Mouse (Mus musculus): ENCODE results near the gene Xpo5.
A peak's percentile ranks its signal among the peaks of the same experiment; 100 is the strongest.

The Xpo5 gene

DNA sequence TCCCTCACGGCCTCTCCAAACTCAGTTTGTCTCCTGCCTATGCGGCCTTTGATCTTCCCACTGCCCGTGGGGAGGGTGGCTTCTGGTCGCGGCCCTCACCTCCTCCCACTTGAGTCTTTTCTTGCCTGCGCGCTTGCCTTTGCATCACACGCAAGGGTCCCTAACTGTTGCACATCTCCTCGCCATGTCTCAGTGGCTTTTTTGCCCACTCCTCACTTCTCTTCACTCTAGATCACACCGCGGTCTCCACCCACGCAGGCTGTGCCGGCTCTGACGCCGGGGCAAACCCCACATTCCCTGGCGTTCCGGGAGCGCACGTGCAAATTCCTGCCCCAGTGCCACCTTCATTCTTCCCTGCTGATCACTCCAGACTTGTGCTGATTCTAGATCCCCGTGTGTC is 496 bp downstream of the Xpo5 start:
- DNase-seq: no peak

DNA sequence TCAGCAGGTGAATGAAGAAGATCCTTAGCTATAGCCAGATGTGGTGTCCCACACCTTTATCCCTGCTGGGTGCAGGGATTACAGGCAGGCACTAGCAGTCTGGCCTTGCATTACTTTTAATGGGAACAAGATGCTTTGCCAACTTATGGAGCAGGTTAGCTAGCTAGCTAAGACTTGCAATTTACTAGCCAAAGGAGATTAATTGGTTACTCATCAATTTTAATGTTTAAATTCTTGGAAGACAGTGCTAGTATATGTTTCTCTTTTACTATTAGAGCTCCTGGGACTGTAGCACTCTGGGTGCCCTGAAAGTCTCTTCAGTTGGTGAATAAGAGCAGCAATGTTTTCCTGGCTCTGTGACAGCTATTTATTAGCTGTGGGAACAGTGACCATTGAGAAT is 4.1 kb downstream of the Xpo5 start:
- DNase-seq: no peak

DNA sequence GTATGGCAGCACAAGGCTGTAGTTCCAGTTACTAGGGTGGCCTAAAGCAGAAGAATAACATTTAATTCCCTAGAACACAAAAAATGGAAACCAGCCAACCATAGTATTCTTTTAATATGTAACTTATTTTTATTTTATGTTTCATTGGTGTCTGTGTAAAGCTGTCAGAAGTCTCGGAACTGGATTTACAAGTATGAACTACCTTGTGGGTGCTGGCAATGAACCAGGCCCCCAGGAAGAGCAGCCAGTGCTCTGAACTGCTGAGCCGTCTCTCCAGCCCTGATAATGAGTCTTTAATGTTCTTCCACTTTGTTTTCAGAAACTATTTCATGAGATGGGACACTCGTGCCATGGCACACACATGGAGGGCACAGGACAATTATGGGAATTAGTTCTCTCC is 8.0 kb downstream of the Xpo5 start:
- DNase-seq: no peak

DNA sequence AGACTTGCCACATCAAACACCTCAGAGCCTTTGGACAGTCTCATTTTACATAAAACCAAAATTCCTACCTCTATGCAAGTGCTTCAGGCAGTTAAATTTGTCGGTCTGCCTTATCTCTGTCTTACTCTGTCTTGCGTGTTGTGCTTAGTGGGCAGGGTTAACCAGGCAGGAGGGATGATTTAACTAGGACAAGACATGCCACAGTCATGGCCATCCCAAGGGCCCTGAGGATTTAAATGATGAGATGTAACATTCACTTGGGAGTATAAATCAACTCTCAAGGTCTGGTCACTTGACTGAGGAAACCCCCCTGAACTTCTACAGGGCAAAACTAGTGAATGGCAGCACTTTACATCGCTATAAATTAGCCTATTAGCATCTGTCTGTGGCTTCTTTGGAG is 19.0 kb downstream of the Xpo5 start:
- no peak for DNase-seq

DNA sequence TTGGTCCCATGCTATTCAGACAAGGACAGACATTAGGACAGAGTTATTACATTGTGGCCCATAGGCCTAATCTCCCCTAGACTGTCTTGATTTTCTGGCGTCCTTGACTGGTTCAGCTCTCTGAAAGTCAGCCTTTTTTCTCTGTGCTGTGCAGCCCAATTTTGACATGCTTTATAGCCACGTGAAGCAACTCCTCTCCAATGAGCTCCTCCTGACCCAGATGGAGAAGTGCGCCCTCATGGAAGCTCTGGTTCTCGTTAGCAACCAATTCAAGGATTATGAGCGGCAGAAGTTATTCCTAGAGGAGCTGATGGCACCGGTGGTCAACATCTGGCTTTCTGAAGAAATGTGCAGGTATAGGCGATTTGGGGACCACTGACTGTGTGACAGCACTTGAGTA is 25.0 kb downstream of the Xpo5 start:
- DNase-seq: no peak

DNA sequence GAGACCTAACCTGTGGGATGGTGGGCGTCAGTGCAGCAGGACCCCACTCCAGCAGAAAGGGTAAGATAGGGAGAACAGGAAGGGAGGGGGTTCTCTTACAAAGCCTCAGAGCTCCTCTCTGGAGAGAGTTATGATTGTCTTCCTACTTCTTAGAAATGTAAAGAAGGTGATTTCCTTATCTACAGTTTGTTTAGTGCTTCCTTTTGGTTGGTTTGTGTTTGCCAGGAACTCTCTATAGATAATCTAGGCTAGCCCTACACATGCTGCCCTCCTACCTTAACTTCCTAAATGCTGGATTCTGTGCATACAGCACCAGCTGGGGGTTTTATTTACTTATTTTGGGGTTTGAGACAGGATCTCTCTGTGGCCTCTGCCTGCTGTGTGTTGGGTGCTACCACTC is 33.5 kb downstream of the Xpo5 start:
- no peak for DNase-seq

DNA sequence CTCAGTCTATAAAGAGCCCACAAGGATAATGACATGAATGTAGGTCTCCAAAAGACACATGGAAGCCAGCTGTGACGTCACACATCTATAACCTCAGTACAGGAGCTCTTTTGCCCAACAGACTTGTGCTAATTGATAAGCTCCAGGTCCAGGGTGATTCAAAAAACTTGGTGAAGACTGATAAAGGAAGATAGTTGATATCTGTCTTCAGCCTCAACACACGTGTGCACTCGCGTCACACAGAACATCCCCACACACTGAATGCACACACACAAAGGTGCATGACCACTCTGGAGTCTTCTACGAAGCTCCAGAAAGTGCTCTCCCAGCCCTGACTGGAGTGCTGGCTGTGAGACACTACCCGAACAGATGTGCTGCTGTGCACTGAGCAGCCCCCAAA is 34.5 kb downstream of the Xpo5 start:
- no peak for DNase-seq

DNA sequence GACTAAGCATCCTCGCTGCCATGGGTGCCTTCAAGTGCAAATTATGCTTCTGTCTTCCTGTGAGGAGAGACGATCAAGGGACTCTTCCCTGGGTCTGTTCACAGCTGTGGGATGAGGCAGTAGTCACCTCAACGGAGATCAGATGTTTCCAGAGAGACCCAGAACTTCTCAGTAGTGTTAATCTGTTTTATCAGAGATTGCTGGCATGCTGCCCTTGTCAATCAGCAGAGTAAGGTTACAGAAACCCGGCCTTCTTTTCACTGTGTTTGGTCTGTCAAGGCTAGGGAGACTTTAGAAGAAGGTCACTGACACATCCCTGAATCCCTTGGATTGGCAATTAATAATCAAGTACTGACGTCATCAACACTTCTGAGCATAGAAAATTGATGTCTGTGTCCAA is 34.9 kb downstream of the Xpo5 start:
- DNase-seq: no peak

DNA sequence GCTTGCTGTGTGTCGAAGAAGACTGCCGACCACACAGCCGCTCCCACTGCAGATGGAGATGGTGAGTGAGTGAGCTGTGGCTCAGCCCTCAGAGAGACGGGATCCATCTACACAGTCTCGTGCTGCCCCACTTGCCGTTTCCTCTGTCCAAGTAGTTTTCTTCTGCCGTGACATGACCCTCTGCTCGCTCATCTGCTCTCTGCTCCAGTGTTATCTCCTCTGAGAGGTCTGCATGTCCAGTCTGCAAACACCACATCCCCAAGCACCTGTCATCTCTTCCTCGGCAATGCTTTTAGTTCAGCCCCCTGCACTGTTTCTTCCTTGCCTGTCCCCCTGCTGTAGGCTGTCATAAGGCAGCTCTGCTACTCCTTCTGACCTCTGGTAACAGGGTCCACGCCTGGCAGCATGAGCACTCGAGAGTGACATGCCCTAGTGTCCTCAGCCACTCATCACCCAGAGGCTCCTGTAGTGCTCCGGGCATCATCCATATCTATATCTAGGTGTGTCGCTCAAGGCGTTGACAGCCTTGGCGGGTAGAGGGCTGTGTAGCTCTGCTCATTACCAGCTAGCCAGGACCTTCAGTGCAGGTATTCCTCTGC is 37.0 kb downstream of the Xpo5 start:
- no peak for DNase-seq

DNA sequence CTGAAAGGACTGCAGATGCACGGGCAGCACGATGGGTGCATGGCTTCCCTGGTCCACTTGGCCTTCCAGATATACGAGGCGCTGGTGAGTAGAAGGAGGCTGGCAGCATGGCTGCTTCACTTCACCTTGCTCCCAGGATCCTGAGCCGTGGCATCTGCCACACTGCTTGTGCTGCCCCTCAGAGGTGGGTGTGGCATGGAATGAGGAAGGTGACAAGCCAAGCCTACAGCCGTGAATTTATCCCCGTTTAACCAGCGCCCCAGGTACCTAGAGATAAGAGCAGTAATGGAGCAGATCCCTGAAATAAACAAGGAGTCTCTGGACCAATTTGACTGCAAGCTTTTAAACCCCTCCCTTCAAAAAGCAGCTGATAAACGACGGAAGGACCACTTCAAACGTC is 38.9 kb downstream of the Xpo5 start:
- no peak for DNase-seq

DNA sequence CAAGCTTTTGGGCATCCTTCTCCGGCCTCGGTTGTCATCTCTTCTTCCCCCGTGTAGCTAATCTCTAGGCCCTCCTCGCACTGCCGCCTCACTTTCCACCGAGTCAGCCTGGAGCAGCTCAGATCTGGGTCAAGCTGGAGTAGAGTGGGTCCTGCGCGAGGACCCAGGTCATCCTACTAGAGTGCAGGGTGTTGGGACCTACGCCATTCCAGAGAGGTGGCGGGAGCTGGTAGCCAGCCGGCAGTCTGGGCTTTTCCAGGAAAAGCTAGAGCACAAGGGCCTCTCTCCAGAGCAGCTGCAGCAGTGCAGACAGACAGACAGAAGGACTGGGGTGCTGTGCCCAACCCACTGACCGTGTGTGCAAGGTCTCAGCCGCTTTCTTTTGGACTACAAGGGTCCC is 39.7 kb downstream of the Xpo5 start:
- DNase-seq: no peak

DNA sequence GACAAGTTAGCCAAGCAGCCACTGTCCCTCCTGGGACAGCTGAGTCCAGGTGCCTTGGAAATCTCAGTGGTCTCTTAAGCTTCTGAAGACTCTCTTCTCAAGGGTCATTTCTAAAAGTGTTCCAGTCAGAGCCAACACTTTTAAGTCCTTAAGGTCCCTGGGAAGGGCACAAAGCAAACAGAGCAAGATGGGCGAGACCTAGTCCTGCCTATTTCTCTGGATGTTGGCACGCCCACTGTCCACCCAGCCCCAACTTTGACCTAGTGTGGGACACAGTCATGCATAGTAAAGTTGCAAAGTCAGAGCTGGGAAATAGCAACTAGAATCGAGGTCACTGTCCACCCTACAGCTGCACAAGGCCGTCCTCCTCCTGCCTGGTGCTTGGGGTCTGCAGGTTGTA is 40.4 kb downstream of the Xpo5 start:
- no peak for DNase-seq

DNA sequence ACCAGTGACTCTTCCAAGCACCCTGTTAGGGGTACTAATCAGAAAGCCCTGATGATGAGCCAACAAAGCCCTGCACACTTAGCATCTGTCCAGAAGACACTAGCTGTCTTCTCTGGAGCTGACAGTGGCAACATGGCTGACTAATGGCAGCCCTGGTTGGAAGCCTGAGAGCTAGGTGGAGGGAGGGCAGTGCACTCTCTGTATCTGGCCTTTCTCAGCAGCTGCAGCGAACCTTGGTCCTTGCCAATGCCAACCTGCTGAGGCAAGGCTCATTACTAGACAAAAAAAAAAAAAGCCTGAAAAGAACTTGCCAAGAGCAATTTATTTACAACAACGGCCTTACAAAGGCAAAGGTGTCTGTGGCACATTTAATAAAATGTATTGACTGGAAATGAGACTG is 41.0 kb downstream of the Xpo5 start:
- DNase-seq: no peak

DNA sequence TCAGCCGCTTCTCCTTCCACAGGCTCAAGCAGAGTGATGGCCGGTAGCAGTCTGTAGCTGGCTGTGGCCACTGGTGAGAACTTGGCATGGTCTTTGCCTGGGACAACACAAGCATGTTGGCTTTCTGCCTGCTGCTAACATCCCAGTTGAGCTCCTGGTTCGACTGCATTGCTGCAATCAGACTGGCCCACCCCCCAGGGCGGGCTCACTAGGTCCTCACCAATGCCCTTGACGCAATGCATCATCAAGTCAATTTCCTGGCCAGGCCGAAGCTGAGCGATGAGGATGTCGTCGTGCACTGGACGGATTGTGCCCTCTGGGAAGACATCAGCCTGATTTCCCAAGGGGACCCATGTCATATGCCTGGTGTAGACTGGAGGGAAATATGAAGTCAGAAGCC is 42.0 kb downstream of the Xpo5 start:
- DNase-seq: no peak

DNA sequence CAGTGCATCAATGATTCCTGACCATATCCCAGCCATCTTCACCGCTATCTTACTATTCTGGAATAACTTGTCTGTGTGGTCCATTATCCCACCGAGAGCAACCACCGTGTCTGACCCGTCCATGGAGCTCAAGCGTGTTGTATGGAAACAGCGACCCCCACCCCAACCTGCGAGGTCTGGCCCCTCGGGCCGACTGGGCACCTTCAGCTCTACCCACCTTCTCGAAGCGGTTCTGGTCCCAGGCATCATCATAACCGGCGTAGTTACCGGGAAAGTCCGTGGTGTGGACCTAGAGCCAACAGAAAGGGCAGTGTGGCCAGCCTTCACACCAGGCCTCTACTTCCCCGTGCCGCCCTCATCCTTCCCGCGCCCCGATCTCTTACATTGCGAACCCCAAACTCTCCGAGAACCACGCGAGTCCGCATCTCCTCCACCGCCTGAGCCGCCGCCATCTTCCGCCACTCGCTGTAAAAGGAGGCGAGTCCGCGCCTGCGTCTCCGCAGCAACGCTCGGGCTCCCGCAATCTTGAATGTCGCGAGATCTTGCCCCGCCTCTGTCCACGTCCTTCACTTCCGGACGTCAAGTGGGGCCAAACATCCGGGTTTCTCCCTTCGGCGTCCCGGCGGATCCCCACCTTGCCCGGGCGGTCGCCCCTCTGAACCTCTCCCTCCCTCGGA is 45.1 kb downstream of the Xpo5 start, which contains the start of the genes Polr1c and Yipf3:
Gene Polr1c (minus strand): TSS at position 543 of the 677 bp plus-strand sequence.
Gene Yipf3 (plus strand): TSS at position 569 of the 677 bp plus-strand sequence.
- DNase-seq: peak; percentile 94

DNA sequence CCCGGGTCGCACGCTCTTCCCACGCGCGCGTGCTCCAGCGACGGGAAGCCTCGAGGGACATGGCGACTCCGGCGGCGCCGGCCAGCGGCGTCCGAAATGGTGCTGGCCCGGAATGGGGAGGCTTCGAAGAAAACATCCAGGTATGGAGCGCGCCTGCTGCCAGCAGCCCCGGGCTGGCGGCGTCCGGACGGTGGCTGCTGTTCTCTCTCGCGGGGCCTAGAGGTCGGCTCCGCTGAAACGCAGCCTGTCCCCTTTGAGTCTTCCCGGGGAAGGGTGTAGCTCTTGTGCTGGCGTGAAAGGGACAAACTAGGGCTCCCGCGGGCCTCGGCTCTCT is 45.6 kb downstream of the Xpo5 start:
- DNase-seq: no peak

DNA sequence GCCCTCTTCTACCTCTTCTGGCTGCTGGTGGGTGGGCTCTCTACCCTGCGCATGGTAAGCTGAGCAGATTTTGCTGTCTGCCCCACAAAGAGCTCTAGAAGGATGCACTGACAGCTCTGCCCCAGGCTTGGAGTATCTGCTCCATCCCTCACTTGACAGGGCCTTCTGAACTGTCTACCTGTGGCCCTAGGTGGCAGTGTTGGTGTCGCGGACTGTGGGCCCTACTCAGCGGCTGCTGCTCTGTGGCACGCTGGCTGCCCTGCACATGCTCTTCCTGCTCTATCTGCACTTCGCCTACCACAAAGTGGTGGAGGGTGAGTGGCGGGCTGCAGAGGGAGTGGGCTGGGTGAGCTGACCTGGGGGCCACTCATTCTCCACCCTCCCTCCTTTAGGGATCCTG is 48.6 kb downstream of the Xpo5 start:
- DNase-seq: no peak

DNA sequence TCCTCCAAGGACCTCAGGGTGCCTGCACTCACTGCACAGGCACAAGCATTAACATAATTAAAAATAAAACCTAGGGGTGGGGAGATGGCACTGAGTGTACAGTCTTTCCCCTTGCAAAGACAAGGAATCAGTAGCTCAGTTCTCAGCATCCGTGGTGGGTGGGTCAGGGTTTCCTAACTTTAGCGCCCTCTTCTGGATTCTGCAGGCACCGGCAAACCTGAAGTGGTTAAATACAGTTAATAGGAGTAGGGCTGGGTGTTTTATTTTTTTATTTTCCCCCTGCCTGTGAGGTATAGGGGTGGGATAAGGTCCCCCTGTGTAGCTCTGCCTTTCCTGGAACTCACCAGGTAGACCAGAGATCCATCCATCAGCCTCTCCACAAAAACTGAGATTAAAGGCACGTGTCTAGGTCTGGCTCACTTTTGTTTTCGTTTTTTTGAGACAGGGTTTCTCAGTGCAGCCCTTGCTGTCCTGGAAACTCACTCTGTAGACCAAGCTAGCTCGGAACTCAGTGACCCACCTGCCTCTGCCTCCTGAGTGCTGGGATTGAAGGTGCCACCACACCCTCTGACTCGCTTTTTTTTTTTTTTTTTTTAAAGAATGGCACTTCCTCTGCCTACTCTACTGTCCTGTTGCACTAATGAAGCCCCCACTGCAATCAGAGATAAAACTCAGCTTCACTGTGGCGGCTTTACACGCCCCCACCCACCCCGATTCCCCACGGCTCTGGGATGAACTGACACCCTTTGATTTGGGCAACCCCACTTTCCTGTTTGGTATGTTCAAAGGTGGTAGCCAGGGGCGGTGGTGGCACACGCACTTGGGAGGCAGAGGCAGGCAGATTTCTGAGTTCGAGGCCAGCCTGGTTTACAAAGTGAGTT is 50.2 kb downstream of the Xpo5 start:
- no peak for DNase-seq

DNA sequence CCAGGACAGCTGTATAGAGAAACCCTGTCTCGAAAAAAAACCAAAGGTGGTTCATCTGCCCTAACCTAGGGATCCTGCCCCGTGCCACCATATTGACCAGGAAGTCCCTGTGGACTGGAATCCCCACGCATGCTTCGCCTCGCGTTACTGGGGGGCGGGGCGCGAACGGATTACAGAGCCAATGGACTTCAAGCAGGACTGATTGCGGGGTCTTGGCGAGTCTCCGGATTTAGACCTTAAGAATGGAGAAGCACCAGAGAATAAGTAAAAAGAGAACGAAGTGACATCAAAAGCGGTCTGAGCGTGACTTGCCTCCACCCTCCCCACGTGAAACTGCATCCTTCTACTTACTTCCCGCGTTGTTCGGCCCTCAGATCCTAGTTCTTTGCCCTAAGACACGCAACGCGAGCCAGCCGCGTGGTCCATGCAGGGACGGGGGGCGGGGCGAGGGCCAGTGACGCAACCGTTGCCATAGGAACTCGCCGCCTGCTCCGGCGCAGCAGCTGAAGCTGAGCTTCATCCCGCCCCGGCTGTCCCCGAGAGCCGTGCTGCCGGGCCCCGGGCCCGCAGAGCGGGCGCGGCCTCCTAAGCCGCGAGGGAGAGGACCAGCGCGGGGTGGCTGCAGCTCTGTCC is 51.0 kb downstream of the Xpo5 start, which contains the start of gene Lrrc73:
Gene Lrrc73 (plus strand): TSS at position 80 of the 633 bp plus-strand sequence.
- DNase-seq: peak; percentile 95

DNA sequence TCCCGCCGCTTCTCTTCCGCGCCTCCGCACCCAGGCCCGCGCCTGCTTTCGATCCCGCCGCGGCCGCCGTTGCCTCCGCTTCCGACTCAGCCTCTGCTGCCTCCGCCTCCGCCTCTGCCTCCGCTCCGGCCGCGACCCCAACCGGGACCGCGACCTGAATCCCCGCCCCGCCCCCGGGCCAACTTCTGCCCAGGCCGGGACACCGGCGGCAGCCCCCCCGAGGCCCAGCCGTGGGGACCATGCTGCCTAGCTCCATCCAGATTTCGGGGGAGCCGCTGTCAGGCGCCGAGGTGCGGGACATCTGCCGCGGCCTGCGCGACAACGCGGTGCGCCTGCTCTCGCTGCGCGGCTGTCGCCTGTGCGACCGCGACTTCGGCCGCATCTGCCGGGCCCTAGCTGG is 51.5 kb downstream of the Xpo5 start:
- no peak for DNase-seq

DNA sequence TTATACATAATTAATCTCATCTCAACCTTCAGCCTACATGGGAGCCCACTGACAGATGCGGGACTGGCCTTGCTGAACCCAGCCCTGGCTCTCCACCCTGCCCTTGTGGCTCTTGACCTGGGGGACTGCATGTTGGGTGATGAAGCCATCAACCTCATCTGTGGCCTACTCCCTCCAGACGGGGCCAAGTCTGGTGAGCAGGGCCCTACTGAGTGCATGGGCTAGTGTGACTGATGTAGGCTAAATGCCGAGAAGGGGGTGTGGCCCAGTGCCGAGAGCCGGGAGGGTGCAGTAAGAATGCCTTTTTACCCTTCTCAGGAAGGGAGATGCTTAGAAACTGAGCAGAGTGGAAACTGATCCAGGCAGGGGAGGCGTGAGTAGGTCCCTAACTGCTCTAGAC is 52.6 kb downstream of the Xpo5 start:
- no peak for DNase-seq

DNA sequence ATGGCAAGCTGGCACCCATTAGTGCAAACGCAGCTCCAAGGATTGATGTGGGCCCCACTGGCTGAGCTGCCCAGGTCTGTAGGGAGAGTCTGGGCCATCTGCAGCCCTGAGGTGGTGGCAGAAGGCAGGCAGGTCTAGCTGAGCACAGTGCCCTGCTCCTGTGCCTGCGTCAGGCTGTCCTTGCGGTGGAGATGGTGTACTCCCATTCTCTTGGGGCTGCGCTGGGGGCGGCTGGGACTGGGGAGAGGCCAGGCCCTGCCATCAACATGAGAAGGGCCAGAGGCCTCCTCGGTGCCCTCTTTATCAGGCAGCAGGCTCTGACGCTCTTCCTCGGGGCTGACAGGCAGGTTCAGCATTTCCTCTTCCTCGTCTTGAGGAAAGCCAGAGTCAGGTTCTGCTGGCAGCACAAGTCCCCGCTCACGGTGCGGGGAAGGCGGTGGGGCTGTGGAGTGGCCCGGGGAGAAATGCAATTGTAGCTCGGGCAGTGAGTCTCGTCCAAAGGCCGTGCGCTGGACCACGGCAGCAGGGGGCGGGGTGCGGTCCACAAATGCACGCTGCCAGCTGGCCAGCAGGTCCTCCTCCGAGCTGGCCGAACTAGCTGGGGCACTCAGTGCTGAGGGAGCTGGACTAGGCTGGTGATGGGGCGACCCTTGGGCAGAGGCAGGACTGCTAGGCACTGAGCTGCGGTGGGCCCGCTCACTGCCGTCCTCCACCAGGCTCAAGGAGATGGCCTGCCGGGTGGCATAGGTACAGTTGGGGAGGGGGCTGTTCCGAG is 55.9 kb downstream of the Xpo5 start:
- DNase-seq: no peak

DNA sequence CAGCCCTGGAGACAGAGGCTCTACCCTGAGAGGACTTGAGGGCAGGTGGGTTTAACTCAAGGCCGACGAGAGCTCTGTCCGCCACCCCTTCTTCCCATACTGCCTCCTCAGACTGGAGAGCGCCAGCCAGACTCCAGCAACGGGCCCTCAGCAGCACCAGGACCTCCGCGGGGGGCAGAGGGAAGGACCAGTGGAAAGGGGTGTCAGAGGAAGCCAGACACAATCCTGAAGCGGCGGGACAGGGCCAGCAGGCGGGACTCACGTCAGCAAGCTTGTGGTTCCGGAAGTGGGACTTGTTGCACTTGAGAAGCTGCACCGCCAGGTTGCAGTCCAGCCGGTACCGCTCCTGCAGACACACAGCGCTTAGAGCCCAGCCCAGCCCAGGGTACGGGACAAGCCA is 57.1 kb downstream of the Xpo5 start:
- no peak for DNase-seq

All from right cerebral cortex, postnatal 25 days (tissue).